Mouse (Mus musculus) left cerebral cortex, postnatal 10 days (tissue): ENCODE measurements around the gene Ap2m1. TPM values are rescaled to one million over a fixed set of nuclear protein-coding genes. Genes with fewer than 3 reads are reported as not detected.

Experiments used
- DNase-seq, 2 experiments: peaks; one replicate each; pipeline ENCODE4 v3.0.0; 2021 to 2022; ENCODE audit warnings: low spot score in 2 of 2, mixed read lengths in 1 of 2; ENCODE audit errors: extremely low spot score in 1 of 2
- intact Hi-C: fragments of 180-260 bp; cut with DNase I; formaldehyde crosslinking; loops from one replicate; pipeline ENCODE4 v1.15.1; 2025
- total RNA-seq, 2 experiments: library from RNA; stranded (reverse); gene quantifications; 2 replicates each; pipeline ENCODE4 v1.2.3; 2021

Ap2m1 gene
- total RNA-seq, 2 experiments from 2014 or later: 950 to 999 TPM

GRCm38 (mm10) chr16:20557381-20557780 is 22.1 kb downstream of the Ap2m1 start:
- DNase-seq: no peak
- intact Hi-C loops: no loop called here

GRCm38 (mm10) chr16:20565075-20565474 is 29.8 kb downstream of the Ap2m1 start:
- intact Hi-C loops: no loop called here
- no peak for DNase-seq

DNA sequence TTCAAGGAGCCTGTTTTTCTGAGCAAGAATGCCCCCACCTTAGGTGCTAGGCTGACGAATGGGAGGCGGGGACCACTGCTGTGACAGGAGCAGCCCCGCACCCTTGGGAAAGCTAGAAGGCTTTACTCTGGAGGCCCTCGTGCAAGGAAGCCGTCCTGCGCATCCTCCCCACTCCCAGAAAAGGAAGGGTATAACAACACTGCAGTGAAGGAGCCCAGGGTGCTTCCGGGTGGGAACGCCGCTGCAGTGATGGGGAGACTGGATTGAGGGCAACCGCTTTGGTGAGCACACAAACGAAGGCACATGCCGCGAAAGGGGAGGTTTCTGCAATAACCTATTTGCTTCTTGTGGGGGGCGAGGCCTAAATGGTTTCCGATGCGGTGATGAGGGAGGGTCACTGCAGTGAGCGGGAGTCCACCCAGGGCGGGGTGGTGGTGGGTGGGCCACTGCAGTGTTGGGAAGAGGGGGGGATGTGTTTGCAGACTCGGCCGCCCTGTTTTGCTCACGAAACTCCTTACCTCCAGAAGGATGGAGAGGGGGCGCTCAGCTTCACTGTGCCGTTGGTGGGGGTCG is 54.2 kb downstream of the Ap2m1 start, which contains the start of gene Vwa5b2:
TSS of gene Vwa5b2 (plus strand) at position 106 of the 573 bp plus-strand sequence.
- peak; percentile 36 to 61 for DNase-seq

GRCm38 (mm10) chr16:20589939-20590679 is 54.8 kb downstream of the Ap2m1 start:
- DNase-seq: peak; percentile 26 to 75
- intact Hi-C loops: loop anchor here (5.0 kb wide), 1 partner anchor 97 kb away; no protein-coding TSS in a partner anchor

More for the DNA sequence above, 54.2 kb downstream of the Ap2m1 start, which contains the start of gene Vwa5b2:
- intact Hi-C loops: no loop called here

GRCm38 (mm10) chr16:20590680-20591038 is 55.4 kb downstream of the Ap2m1 start:
- DNase-seq: no peak
- intact Hi-C loops: loop anchor here (5.0 kb wide), 1 partner anchor 97 kb away; no protein-coding TSS in a partner anchor

DNA sequence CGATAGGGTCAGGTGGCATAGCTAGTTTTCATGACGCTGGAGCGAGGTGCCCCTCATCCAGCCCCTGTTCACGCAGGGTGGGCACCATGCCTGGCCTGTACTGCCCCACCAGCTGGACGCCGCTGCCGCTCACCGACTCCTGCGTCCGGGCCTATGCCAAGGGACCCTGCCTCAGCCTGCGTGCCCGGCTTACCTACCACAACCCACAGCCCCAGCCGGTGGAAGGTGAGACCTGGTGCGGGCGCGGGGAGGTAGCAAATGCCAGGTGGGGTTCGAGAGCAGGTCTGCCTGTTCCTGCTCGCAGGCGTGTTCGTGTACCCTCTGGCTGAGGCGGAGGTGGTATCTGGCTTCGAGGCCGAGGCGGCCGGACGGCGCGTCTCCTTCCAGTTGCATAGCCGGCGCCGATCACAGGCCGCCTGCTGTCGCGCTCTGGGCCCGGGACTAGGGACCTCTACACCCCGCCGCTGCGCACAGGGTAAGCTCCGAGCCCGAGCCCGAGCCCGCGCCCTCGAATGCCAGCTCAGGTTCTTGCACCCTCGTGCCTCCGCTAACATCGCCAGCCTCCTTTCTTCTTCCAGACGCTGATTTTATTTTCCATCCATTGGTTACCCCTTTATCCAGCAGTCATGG is 55.9 kb downstream of the Ap2m1 start:
- intact Hi-C loops: loop anchor here (5.0 kb wide), 1 partner anchor 96 kb away; no protein-coding TSS in a partner anchor
- peak in 1 of 2 experiments; percentile 51 for DNase-seq

Other genes starting within 250 kb of the Ap2m1 start
- 10 to 100 TPM; 62.8 to 65.7 TPM for gene Parl, start 233.1 kb upstream of the Ap2m1 start, total RNA-seq
- not detected for gene Cyp2ab1, start 210.1 kb upstream of the Ap2m1 start, total RNA-seq
- gene Abcc5, start 109.1 kb upstream of the Ap2m1 start, total RNA-seq: 100 to 1,000 TPM; 182 to 183 TPM
- gene Eif2b5, start 36.7 kb upstream of the Ap2m1 start, total RNA-seq: 10 to 100 TPM; 61.4 to 66.7 TPM
- 10 to 100 TPM; 84.8 to 87.8 TPM for gene Dvl3, start 18.5 kb upstream of the Ap2m1 start, total RNA-seq
- gene Abcf3, start 13.1 kb downstream of the Ap2m1 start, total RNA-seq: 10 to 100 TPM; 67.0 to 80.0 TPM
- 10 to 100 TPM; 78.1 to 78.5 TPM for gene Vwa5b2, start 54.0 kb downstream of the Ap2m1 start, total RNA-seq
- 1 to 10 TPM; 2.1 to 2.3 TPM for gene Eef1akmt4, start 76.1 kb downstream of the Ap2m1 start, total RNA-seq
- gene Gm49333, start 76.1 kb downstream of the Ap2m1 start, total RNA-seq: not detected
- gene Alg3, start 76.3 kb downstream of the Ap2m1 start, total RNA-seq: 10 to 100 TPM; 12.7 to 14.0 TPM
- 100 to 1,000 TPM; 224 to 225 TPM for gene Camk2n2, start 85.8 kb downstream of the Ap2m1 start, total RNA-seq
- gene Ece2, start 94.3 kb downstream of the Ap2m1 start, total RNA-seq: 10 to 100 TPM; 29.0 TPM
- 100 to 1,000 TPM; 261 to 263 TPM for gene Psmd2, start 116.2 kb downstream of the Ap2m1 start, total RNA-seq
- 100 to 1,000 TPM; 361 to 366 TPM for gene Eif4g1, start 132.8 kb downstream of the Ap2m1 start, total RNA-seq
- 100 to 1,000 TPM; 264 to 267 TPM for gene Fam131a, start 157.8 kb downstream of the Ap2m1 start, total RNA-seq
- gene Polr2h, start 182.2 kb downstream of the Ap2m1 start, total RNA-seq: 10 to 100 TPM; 26.3 to 28.3 TPM
- gene Clcn2, start 182.3 kb downstream of the Ap2m1 start, total RNA-seq: 10 to 100 TPM; 50.9 to 51.1 TPM
- gene Chrd, start 197.6 kb downstream of the Ap2m1 start, total RNA-seq: 10 to 100 TPM; 18.4 to 21.8 TPM
- 1 to 10 TPM; 1.4 to 2.0 TPM for gene Thpo, start 199.0 kb downstream of the Ap2m1 start, total RNA-seq